Mouse (Mus musculus): Measurements from ENCODE around the gene Foxc1.

DNA sequence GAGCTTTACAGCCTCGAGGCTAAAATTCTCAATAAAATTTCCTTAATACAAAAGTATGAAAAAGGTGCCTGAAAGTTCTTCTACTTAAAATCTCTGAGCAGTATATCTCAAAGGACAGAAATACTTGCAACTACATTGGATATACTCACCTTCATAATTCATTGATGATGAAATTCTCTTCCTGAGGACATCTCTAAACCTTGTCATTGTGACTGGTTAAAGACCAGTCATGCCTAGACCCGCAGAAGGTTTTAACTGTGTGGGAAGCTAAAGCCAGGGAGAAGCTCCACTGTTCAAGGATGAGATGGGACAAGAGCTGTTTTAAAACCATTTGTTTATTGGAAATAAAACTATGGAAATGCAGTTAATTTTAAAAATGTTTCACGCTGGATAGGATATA, 26.1 kb upstream of the Foxc1 start:
- TF ChIP-seq CTCF (IDR thresholded peaks at IDR 0.05; ENCODE audit: low read depth) (no peak), EP300 (IDR thresholded peaks at IDR 0.05; ENCODE audit: low read depth) (no peak)
